Mouse (Mus musculus): ENCODE measurements at regions not wholly inside any gene's neighbourhood (a gene's known extent, or its start where the extent isn't known, plus 50 kb on each side); places are given as distances from the start of the nearest gene placed in this dataset.

DNA sequence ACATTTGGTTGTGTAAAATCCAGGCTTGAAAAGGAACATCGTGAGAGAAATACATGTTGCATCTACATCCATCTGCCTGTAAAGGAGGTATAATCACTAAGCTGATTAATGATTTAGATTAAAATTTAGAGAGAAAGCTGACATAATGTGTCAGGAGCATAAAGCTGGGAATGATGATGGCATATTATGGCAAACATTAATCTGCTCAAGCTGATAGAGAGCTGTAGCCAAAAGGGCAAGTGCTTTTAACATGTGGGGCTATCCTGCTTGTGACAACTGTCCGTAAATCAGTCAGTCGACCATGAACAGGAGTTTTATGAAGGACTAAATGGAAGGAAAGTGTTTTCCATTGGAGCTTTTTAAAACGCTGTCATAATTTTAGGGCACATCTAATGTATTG, 74.9 kb upstream of the Cdh9 start:
- Histone ChIP-seq H3K36me3 (replicated peaks) (no peaks in the 10 kb centered on the region), H3K9me3 (replicated peaks) (no peaks in the 10 kb centered on the region), H3K4me1 (ENCODE audit: insufficient read depth, low read depth, low read length) (no peaks in the 10 kb centered on the region; the same call in 1 of the 2 replicates), H3K4me3 (ENCODE audit: low read depth, low read length) (no peak overlapping the region), H3K27me3 (ENCODE audit: insufficient read depth, low read length) (no peaks in the 10 kb centered on the region)
- TF ChIP-seq CTCF (IDR thresholded peaks at IDR 0.05; ENCODE audit: low read depth, low read length) (no peak), POLR2AphosphoS5 (IDR thresholded peaks at IDR 0.05; ENCODE audit: insufficient replicate concordance, low read depth, low read length) (no peak), GATA2 (IDR thresholded peaks at IDR 0.05; ENCODE audit: borderline replicate concordance, low read depth, low read length) (no peak), TAL1 (conservative IDR thresholded peaks at IDR 0.05; ENCODE audit: low read depth, low read length) (no peak), GATA1 (IDR thresholded peaks at IDR 0.05; ENCODE audit: borderline replicate concordance, low read length) (no peak)
- DNase-seq (ENCODE audit: low spot score) (no peak), ATAC-seq (ENCODE audit: extremely low read depth, insufficient number of reproducible peaks, low FRiP score, poor library complexity, severe bottlenecking) (no peak)

DNA sequence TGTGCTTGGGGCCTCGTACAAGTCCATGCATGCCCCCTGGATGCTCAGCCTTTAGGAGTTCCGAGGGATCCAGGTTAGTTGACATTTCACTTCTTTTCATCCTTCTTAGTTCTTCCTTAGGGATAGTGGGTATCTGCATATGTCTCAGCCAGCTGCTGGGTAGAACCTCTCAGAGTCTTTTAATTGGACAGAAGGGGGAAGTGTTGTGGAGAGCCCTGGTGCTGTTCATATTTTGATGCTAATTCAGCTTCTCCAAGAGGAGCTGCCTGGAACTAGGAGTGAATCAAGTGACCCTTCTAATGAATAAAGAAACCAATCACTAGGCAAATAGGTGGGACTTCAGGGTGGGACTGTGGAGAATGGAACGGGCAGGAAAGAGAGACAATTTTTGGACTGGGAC, 67.3 kb upstream of the Cdh9 start:
- no peaks in the 10 kb centered on the region for H3K4me1 ChIP-seq (ENCODE audit: insufficient read depth, low read depth, low read length)
- no peaks in the 10 kb centered on the region for H3K27me3 ChIP-seq (ENCODE audit: insufficient read depth, low read length)
- H3K9me3 ChIP-seq (replicated peaks) = no peaks in the 10 kb centered on the region
- no peaks in the 10 kb centered on the region for H3K36me3 ChIP-seq (replicated peaks)
- DNase-seq (ENCODE audit: low spot score) (no peak), ATAC-seq (ENCODE audit: extremely low read depth, insufficient number of reproducible peaks, low FRiP score, poor library complexity, severe bottlenecking) (no peak)
- TF ChIP-seq TAL1 (conservative IDR thresholded peaks at IDR 0.05; ENCODE audit: low read depth, low read length) (no peak), GATA2 (IDR thresholded peaks at IDR 0.05; ENCODE audit: borderline replicate concordance, low read depth, low read length) (no peak), GATA1 (IDR thresholded peaks at IDR 0.05; ENCODE audit: borderline replicate concordance, low read length) (no peak), CTCF (IDR thresholded peaks at IDR 0.05; ENCODE audit: low read depth, low read length) (no peak), POLR2AphosphoS5 (IDR thresholded peaks at IDR 0.05; ENCODE audit: insufficient replicate concordance, low read depth, low read length) (no peak)
- H3K4me3 ChIP-seq (ENCODE audit: low read depth, low read length) = no peak overlapping the region
